Mouse (Mus musculus) heart, postnatal 4 days (tissue): ENCODE results near the gene Churc1. TPM values are rescaled to one million over a fixed set of nuclear protein-coding genes. Genes with fewer than 3 reads are reported as not detected.
"Not testable (repeated sequence)": the region's sequence is repeated elsewhere in the genome, so short reads cannot be mapped to it uniquely, and the experiment has no call there.

Experiments used
- DNase-seq: peaks from one replicate; pipeline ENCODE4 v3.0.0; 2021
- total RNA-seq, 2 experiments: library from RNA; stranded (reverse); gene quantifications; 2 replicates each; pipeline ENCODE4 v1.2.3; 2021

The Churc1 gene
- total RNA-seq = 10 to 100 TPM; 83.0 to 86.7 TPM

- peak; percentile 93 for DNase-seq
Observed at GRCm38 (mm10) chr12:76765354-76765851, at the start of gene Churc1, which contains the start of gene Fntb. Gene Churc1, plus strand, starts transcription at chr12:76765538. Gene Fntb, plus strand, starts transcription at chr12:76765589.

DNA sequence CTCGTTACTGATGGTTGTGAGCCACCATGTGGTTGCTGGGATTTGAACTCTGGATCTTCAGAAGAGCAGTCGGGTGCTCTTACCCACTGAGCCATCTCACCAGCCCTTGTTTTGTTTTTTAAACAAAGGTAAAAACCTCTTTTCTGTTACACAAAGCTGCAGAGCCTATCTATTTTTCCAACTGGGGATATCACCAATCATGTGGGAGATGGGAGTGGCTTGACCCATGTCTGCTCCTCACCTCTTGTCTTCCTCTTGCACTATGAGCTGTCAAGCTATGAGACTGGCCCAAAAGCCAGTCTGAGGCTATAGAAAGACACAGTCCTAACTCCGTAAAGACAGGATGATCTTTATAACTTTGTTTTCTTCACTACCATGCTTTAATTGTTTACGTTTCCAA lies 47.0 kb upstream of the Churc1 start:
- DNase-seq = no peak

- DNase-seq = no peak
Observed at GRCm38 (mm10) chr12:76720572-76720971, 44.8 kb upstream of the Churc1 start.

GRCm38 (mm10) chr12:76722026-76722425 lies 43.3 kb upstream of the Churc1 start:
- no peak for DNase-seq

DNA sequence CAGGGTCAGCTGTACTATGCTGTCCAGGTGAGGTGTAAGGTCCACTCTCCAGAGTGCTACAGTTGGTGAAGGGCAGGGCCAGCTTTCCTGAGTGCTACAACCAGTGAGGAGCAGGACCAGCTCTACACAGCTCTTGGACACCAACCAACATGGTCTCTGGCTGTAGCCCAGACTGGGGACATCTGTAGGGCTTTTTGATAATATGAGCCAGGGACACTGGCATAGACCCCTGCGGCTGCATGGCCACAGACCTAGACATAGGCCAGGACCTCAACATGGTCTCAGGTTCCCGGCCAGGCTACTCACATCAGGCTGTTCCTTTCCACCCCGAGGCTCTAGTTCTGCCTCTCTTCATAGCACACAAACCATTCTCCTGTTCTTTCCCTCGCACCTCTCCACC lies 37.4 kb upstream of the Churc1 start:
- no peak for DNase-seq

DNA sequence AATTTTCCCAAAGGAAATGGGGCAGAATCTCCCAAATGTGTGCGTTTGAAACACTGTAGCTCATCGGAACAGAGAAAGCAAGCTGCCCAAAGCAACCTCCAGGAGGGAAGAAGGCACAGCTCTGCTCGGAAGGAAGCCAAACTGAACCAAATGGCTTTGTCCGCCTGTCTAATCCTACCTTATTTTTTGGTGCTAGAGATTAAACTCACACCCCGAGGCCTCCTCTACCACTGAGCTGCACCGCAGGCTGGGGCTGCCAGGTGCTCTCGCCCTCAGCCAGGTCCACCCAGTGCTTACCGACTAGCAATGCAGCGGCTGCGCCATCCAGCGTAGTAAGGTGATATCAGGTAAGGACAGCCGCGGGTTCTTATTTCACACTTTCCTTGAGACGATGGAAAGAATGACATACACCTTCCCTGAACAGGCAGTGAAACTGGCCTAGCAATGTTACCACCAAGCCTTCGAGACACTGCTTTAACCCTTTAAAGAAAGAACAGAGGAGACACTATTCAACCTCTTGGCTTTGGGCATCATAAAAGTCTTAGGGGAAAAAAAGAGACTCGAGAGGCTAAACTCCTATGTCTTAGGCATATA lies 14.4 kb upstream of the Churc1 start:
- no peak for DNase-seq

DNA sequence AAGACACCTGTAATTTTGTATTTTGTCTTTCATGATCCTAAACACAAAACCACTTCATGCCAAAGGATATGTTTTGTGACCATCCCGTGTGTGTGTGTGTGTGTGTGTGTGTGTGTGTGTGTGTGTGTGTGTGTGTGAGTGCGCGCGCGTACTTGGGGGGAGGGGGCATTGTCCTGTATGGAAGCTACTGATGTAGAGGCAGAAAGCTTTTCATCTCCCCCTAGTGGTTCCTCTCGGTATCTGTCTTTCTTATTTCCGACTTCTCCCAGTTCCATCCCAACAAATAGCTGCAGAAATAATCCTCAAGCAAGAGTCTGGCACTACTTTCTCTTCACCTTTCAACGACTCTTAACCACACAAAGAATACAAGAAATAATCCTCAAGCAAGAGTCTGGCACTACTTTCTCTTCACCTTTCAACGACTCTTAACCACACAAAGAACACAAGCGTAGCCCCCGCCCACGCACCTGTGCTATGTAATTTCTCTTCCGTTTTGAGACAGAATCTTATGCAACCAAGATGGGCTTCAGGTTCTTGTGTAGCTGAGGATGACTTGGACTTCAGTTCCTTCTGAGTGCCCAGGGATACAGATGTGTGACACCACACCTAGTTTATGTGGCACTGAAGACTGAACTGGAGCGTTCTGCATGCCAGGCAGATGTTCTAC lies 12.6 kb upstream of the Churc1 start:
- peak; percentile 48 for DNase-seq

- no peak for DNase-seq
Observed at GRCm38 (mm10) chr12:76765901-76766630, 728 bp downstream of the Churc1 start.

GRCm38 (mm10) chr12:76770841-76771500 lies 5.6 kb downstream of the Churc1 start:
- no peak for DNase-seq

DNA sequence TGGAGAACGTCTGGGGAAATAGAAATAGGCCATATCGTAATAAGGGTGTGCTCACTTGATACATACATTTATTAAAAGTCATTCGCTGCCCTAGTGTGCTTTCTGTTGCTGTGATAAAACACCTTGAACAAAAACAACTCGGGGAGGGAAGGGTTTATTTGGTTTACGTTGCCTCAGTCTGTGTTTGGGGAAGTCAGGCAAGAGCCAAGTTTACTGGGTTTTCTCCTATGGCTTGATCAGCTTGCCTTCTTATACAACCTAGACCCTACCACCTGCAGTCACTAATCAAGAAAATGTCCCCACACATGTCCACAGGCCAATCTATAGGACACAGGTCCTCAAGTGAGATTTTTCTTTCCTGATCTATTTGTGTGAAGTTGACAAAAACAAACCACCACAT lies 6.2 kb downstream of the Churc1 start:
- DNase-seq = no peak

DNA sequence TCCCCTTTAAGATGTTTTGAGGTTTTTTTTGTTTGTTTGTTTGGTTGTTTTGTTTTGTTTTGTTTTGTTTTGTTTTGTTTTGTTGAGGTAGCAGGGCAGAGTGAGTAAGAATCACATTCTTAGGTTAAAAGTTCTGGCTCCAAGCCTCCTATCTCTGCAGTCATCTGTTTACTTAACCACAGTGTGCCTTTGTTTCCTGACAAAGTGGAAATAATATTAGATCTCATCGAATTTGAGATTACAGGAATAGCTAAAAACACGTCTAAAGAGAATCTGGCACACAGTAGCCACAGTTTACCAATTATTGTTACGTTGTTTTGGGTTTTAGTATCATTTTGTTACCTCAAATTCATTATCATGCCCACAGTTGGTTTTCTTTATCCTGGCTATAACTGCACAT lies 9.3 kb downstream of the Churc1 start:
- no peak for DNase-seq

DNA sequence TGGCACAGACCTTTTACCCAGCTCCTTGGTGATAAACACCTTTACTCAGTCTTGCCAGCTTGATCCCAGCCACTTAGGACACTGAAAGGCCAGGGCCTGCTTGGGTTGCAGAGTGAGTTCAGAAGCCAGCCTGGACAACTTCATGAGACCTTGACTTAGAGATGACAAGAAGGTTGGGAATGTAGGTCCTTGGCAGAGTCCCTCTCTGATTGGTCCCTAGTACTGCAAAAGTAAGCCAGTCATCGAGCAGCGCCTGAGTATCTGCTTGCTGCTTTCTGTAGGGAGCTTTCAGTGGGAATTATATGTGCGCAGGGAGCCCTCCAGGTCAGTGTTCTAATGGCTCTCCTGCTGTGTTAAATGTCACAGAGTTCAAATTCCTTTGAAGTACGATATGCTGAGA lies 9.8 kb downstream of the Churc1 start:
- no peak for DNase-seq

- DNase-seq = no peak
Observed at GRCm38 (mm10) chr12:76776898-76777297, 11.6 kb downstream of the Churc1 start.

DNA sequence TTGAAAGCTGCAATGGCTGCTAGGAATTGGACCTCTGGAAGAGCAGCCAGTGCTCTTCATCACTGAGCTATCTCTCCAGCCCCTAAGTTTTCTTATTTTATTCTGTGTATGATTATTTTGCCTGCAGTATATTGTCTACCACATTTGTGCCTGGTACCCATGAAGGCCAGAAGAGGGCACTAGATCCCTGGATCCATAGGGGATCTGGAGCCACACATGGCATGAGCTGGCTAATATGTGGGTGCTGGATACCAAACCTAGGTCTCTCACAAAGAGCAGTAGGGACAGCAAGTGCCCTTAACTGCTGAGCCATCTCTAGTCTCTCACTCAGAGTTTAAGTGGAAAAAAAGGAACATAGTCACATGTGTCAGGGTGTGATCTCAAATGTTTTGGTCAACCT lies 12.5 kb downstream of the Churc1 start:
- DNase-seq = no peak

DNA sequence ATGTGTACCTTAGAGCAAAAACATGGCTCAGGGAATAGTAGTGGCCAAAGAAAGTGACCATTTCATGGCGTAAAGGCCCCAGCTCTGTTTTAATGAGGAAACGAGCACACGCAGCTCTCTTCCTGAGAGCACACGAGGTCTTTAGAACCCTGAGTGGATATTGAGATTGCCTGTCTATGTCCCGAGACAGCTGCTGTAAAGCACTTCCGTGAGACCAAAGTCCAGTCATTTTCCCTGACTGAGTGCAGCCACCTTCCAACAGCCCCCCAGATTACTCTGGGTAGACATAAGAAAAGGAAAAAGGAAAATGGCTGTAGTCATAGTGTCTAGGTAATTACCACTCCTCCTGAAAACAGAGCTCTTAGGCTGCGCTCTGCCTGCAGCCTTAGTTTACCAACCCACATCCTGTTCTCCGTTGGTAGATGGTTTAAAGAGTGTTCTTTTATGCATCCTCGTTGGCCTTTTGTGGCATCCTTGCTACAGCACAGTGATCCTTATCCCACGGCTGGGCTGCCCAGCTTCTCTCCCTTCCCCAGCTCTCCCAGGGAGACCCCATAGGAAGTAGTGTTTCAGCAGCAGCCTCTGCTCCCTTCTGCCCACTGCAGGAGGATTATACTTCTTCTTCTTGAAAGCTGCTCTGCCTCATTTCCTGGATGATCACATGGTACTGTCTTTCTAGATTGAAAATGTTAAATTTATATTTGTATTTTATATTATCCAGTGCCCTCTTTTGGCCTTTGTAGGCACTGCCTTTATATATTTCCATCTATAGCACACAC lies 13.2 kb downstream of the Churc1 start:
- no peak for DNase-seq

GRCm38 (mm10) chr12:76779951-76780350 lies 14.6 kb downstream of the Churc1 start:
- DNase-seq = no peak

- no peak for DNase-seq
Observed at GRCm38 (mm10) chr12:76780639-76781468, 15.5 kb downstream of the Churc1 start.

DNA sequence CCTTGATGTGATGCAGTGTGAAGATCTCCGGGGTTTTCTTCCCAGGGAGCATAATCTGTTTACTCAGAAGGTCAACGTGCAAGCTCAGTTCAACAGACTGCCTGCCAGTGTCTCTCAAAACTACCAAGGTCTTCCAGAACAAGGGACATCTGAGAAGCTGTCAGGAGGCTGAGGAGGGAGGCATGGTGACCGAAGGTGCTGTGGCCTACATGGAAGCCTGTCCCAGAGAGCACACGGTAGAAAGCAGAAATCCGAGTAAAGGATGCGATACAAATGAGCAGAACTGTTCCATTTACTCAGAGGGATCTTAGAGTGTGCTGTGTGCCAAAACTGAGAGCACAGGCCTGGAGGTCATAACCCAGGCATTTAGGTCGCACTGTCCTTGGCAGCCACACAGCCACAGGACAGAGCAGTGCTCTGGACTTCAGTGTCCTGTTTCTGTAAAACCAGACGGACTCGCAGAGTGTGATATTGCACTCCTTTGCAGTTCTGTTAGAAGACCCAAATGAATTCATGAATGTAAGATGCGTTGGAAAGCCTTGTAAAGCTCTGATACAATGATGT lies 18.8 kb downstream of the Churc1 start:
- no peak for DNase-seq

- no peak for DNase-seq
Observed at GRCm38 (mm10) chr12:76790446-76791084, 25.2 kb downstream of the Churc1 start.

GRCm38 (mm10) chr12:76792540-76792939 lies 27.2 kb downstream of the Churc1 start:
- not testable (repeated sequence) for DNase-seq
